Mouse (Mus musculus) cerebellum, adult 2 months (tissue): ENCODE measurements around the gene Klhl25.

ENCODE experiments used
- CTCF ChIP-seq: fragments of 200-500 bp; IDR thresholded peaks from 2 replicates; pipeline ENCODE4 v1.5.1; 2011; ENCODE audit warnings: low read depth, mild to moderate bottlenecking, control low read depth, low read length, moderate library complexity, borderline replicate concordance; ENCODE audit not compliant: insufficient read depth
- POLR2A ChIP-seq: fragments of 200-500 bp; IDR thresholded peaks from 2 replicates; pipeline ENCODE4 v1.6.1; 2011; ENCODE audit warnings: low read length, control low read depth, borderline replicate concordance; ENCODE audit not compliant: insufficient read depth

DNA sequence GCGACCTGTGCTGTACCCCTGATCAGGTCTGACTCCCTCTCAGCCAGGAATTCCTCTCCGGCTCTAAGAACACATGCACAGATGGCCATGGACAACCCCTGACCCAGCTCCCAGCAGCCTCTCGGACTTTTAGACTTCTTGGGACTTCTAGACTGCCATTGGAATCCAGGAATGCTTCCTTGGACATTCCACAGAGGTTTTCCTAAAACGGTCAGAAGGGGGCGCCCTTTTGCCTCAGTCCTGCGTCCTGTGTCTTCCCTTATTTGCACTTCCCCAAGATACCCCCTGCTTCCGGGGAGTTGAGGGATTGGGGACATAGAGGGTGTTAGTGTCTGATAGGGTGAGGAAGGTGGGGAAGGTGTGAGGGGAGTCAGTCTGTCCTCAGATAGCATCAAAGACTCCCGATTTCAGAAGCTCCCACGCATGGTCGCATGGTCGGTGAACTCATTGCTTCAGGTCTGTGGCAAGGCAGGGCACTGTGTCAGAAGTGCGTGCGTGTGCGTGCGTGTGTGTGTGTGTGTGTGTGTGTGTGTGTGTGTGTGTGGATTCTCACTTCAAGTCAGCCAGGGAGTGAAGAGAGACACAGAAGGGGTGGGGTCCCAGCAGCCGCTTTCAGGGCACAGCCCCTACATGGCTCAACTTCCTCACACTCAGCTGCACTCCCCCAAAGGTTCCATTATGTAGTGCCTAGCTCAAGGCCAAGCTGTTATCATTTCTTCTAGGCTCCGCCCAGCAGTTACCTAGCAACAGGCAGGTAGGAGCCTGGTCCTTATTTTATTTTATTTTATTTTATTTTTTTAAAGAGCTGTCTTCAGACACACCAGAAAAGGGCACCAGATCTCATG lies 40.4 kb upstream of the Klhl25 start:
- TF ChIP-seq CTCF (no peak), POLR2A (no peak)
